Mouse (Mus musculus) forebrain, embryonic 16.5 days (tissue): ENCODE measurements around the gene Gm39566. TPM values are rescaled to one million over a fixed set of nuclear protein-coding genes. Genes with fewer than 3 reads are reported as not detected.
A peak's percentile ranks its signal among the peaks of the same experiment; 100 is the strongest.

Experiments used
- ATAC-seq: fragments of 200-750 bp; cut with Nextera tagmentation; 2 replicates; pipeline ENCODE4 v1.8.0; 2017; ENCODE audit warnings: mild to moderate bottlenecking, moderate library complexity
- H3K27ac ChIP-seq: fragments of 300-500 bp; sonication (generic); 2 replicates; pipeline ENCODE4 v1.5.1; 2014; ENCODE audit warnings: low read length, control low read depth
- H3K27me3 ChIP-seq: fragments of 300-500 bp; sonication (generic); replicated peaks from 2 replicates; pipeline ENCODE4 v1.6.1; 2014; ENCODE audit warnings: low read length; ENCODE audit not compliant: control insufficient read depth, insufficient read depth
- H3K36me3 ChIP-seq: fragments of 300-500 bp; sonication (generic); 2 replicates; pipeline ENCODE4 v1.6.1; 2014; ENCODE audit not compliant: control insufficient read depth, insufficient read depth
- H3K4me1 ChIP-seq: fragments of 300-500 bp; sonication (generic); replicated peaks from 2 replicates; pipeline ENCODE4 v1.6.1; 2014; ENCODE audit warnings: low read length; ENCODE audit not compliant: control insufficient read depth, insufficient read depth
- H3K4me2 ChIP-seq: fragments of 300-500 bp; sonication (generic); 2 replicates; pipeline ENCODE4 v1.6.1; 2014; ENCODE audit warnings: mild to moderate bottlenecking, low read length, control low read depth
- H3K4me3 ChIP-seq: fragments of 300-500 bp; sonication (generic); replicated peaks from 2 replicates; pipeline ENCODE4 v1.5.1; 2014; ENCODE audit warnings: mild to moderate bottlenecking, low read length, control low read depth
- H3K9ac ChIP-seq: fragments of 300-500 bp; sonication (generic); replicated peaks from 2 replicates; pipeline ENCODE4 v1.6.1; 2014; ENCODE audit warnings: low read depth, low read length, control low read depth
- H3K9me3 ChIP-seq: fragments of 300-500 bp; sonication (generic); 2 replicates; pipeline ENCODE4 v1.6.1; 2016; ENCODE audit warnings: low read length; ENCODE audit not compliant: control insufficient read depth
- WGBS: fragments of 180-500 bp; shearing (Covaris S2); extraction: QIAGEN DNeasy Blood & Tissue Kit; methylation state at CpG from one replicate; pipeline ENCODE4 v1.1.7; 2014; 5-methylcytosine and 5-hydroxymethylcytosine counted together
- polyA plus RNA-seq: library from polyadenylated mRNA; unstranded; fragments of >200 nt; fragmentation: Nextera tagmentation; extraction: Ambion mirVana; gene quantifications from 2 replicates; pipeline ENCODE4 v1.2.1, GENCODE M21; 2015

Gene Gm39566
- polyA plus RNA-seq, 1 experiment from 2014 or later: not detected

- H3K9me3 ChIP-seq: no peaks in the 10 kb centered on the region
- H3K4me3 ChIP-seq: peak overlapping the region; percentile 79
- H3K9ac ChIP-seq: peak overlapping the region; percentile 92
- peak overlapping the region; percentile 93 for H3K4me2 ChIP-seq
- peaks cover 41% of the 10 kb centered on the region for H3K4me1 ChIP-seq
- H3K27me3 ChIP-seq: no peaks in the 10 kb centered on the region
- peaks cover 7% of the 10 kb centered on the region; the same call in 1 of the 2 replicates for H3K36me3 ChIP-seq
- no peak for ATAC-seq
- 4% methylated on average over 4 of the region's 4 CpGs for WGBS
- H3K27ac ChIP-seq: peak overlapping the region; percentile 90
Observed at GRCm38 (mm10) chr11:69835966-69836335, 20.9 kb upstream of the Gm39566 start.

GRCm38 (mm10) chr11:69835326-69835965 lies 20.3 kb upstream of the Gm39566 start:
- 7% methylated on average over 9 of the region's 9 CpGs for WGBS
- Histone ChIP-seq H3K9ac (peak overlapping the region; percentile 92), H3K4me1 (peaks cover 41% of the 10 kb centered on the region), H3K4me3 (peak overlapping the region; percentile 79), H3K27ac (peak overlapping the region; percentile 39; the same call in 1 of the 2 replicates), H3K27me3 (no peaks in the 10 kb centered on the region), H3K36me3 (peaks cover 7% of the 10 kb centered on the region; the same call in 1 of the 2 replicates), H3K9me3 (no peaks in the 10 kb centered on the region), H3K4me2 (peak overlapping the region; percentile 93)
- ATAC-seq: no peak

- no peak for ATAC-seq
- H3K4me3 ChIP-seq: peak overlapping the region; percentile 79
- peak overlapping the region; percentile 93 for H3K4me2 ChIP-seq
- peak overlapping the region; percentile 92 for H3K9ac ChIP-seq
- WGBS: 4% methylated on average over 45 of the region's 48 CpGs
- no peaks in the 10 kb centered on the region for H3K27me3 ChIP-seq
- H3K36me3 ChIP-seq: peaks cover 7% of the 10 kb centered on the region; the same call in 1 of the 2 replicates
- peak overlapping the region; percentile 23 for H3K27ac ChIP-seq
- H3K4me1 ChIP-seq: peaks cover 35% of the 10 kb centered on the region
- no peaks in the 10 kb centered on the region for H3K9me3 ChIP-seq
Observed at GRCm38 (mm10) chr11:69834001-69834549, 19.0 kb upstream of the Gm39566 start.

- 54% methylated on average over 8 of the region's 8 CpGs for WGBS
- no peak overlapping the region for H3K27ac ChIP-seq
Observed at GRCm38 (mm10) chr11:69833554-69833953, 18.5 kb upstream of the Gm39566 start.

GRCm38 (mm10) chr11:69828832-69829231 lies 13.7 kb upstream of the Gm39566 start:
- WGBS: 51% methylated on average over 5 of the region's 5 CpGs
- no peak overlapping the region for H3K4me3 ChIP-seq
- ATAC-seq: no peak
- no peak overlapping the region for H3K9ac ChIP-seq
- no peak overlapping the region for H3K4me2 ChIP-seq
- H3K36me3 ChIP-seq: peaks cover 39% of the 10 kb centered on the region
- H3K27me3 ChIP-seq: no peaks in the 10 kb centered on the region
- no peak overlapping the region for H3K27ac ChIP-seq
- peaks cover 8% of the 10 kb centered on the region for H3K4me1 ChIP-seq
- no peaks in the 10 kb centered on the region for H3K9me3 ChIP-seq

More at GRCm38 (mm10) chr11:69833554-69833953, 18.5 kb upstream of the Gm39566 start:
- Histone ChIP-seq H3K4me3 (peak overlapping the region; percentile 79), H3K27me3 (no peaks in the 10 kb centered on the region), H3K9me3 (no peaks in the 10 kb centered on the region), H3K4me1 (peaks cover 31% of the 10 kb centered on the region), H3K36me3 (peaks cover 7% of the 10 kb centered on the region; the same call in 1 of the 2 replicates), H3K9ac (peak overlapping the region; percentile 92), H3K4me2 (peak overlapping the region; percentile 93)
- ATAC-seq: no peak

GRCm38 (mm10) chr11:69823456-69823855 lies 8.4 kb upstream of the Gm39566 start:
- no peak for ATAC-seq
- H3K4me3 ChIP-seq: no peak overlapping the region
- 80% methylated on average over 2 of the region's 2 CpGs for WGBS
- H3K9me3 ChIP-seq: no peaks in the 10 kb centered on the region
- H3K27ac ChIP-seq: no peak overlapping the region
- peaks cover 32% of the 10 kb centered on the region for H3K36me3 ChIP-seq
- H3K27me3 ChIP-seq: no peaks in the 10 kb centered on the region
- no peak overlapping the region for H3K9ac ChIP-seq
- no peaks in the 10 kb centered on the region for H3K4me1 ChIP-seq
- no peak overlapping the region for H3K4me2 ChIP-seq

GRCm38 (mm10) chr11:69822080-69822479 lies 7.0 kb upstream of the Gm39566 start, which contains the start of gene Spem1:
Gene Spem1, minus strand, starts transcription at chr11:69822180.
- H3K4me1 ChIP-seq: no peaks in the 10 kb centered on the region
- no peaks in the 10 kb centered on the region for H3K9me3 ChIP-seq
- H3K4me3 ChIP-seq: no peak within 1 kb of the TSS
- no peak within 1 kb of the TSS for H3K4me2 ChIP-seq
- H3K9ac ChIP-seq: no peak within 1 kb of the TSS
- no peak within 1 kb of the TSS for H3K27ac ChIP-seq
- WGBS: 86% methylated on average over 3 of the region's 3 CpGs
- no peak for ATAC-seq
- no peaks in the 10 kb centered on the region for H3K27me3 ChIP-seq
- H3K36me3 ChIP-seq: peaks cover 19% of the 10 kb centered on the region

- Histone ChIP-seq H3K9me3 (no peaks in the 10 kb centered on the region), H3K4me2 (no peak overlapping the region), H3K4me3 (no peak overlapping the region), H3K36me3 (peaks cover under 1% of the 10 kb centered on the region; the same call in 1 of the 2 replicates), H3K4me1 (no peaks in the 10 kb centered on the region), H3K27ac (no peak overlapping the region), H3K9ac (no peak overlapping the region), H3K27me3 (no peaks in the 10 kb centered on the region)
- whole genome bisulfite sequencing: 92% methylated on average over 8 of the region's 8 CpGs
- ATAC-seq: no peak
Observed at GRCm38 (mm10) chr11:69818871-69819270, 3.8 kb upstream of the Gm39566 start.

GRCm38 (mm10) chr11:69818365-69818764 lies 3.3 kb upstream of the Gm39566 start, which contains the start of gene Spem2:
Gene Spem2, minus strand, starts transcription at chr11:69818465.
- ATAC-seq: no peak
- 88% methylated on average over 2 of the region's 2 CpGs for WGBS
- Histone ChIP-seq H3K4me1 (no peaks in the 10 kb centered on the region), H3K4me3 (no peak within 1 kb of the TSS), H3K27me3 (no peaks in the 10 kb centered on the region), H3K4me2 (no peak within 1 kb of the TSS), H3K27ac (no peak within 1 kb of the TSS), H3K36me3 (no peaks in the 10 kb centered on the region), H3K9me3 (no peaks in the 10 kb centered on the region), H3K9ac (no peak within 1 kb of the TSS)
